Mouse (Mus musculus): ENCODE results near the gene Haus6. TPM values are rescaled to one million over a fixed set of nuclear protein-coding genes. Genes with fewer than 3 reads are reported as not detected.
A peak's percentile ranks its signal among the peaks of the same experiment; 100 is the strongest.

Haus6 gene
- polyA plus RNA-seq, 1 experiment from 2014 or later = 6.5 TPM

- Histone ChIP-seq H3K4me3 (no peak overlapping the region), H3K4me1 (replicated peaks) (no peaks in the 10 kb centered on the region), H3K36me3 (no peaks in the 10 kb centered on the region), H3K9me3 (no peaks in the 10 kb centered on the region), H3K27me3 (no peaks in the 10 kb centered on the region), H3K27ac (replicated peaks) (no peak overlapping the region), H3K9ac (no peak overlapping the region), H3K4me2 (no peak overlapping the region)
- WGBS = 98% methylated on average over 3 of the region's 3 CpGs
- ATAC-seq (ENCODE audit: low FRiP score, low read depth) = no peak
Measured at GRCm38 (mm10) chr4:86561061-86561460, 50.8 kb downstream of the Haus6 start.

- 80% methylated on average over 4 of the region's 4 CpGs for WGBS
- Histone ChIP-seq H3K4me3 (no peak overlapping the region), H3K4me2 (no peak overlapping the region), H3K27ac (replicated peaks) (no peak overlapping the region), H3K4me1 (replicated peaks) (no peaks in the 10 kb centered on the region), H3K27me3 (no peaks in the 10 kb centered on the region), H3K9me3 (no peaks in the 10 kb centered on the region), H3K36me3 (no peaks in the 10 kb centered on the region), H3K9ac (no peak overlapping the region)
- no peak for ATAC-seq (ENCODE audit: low FRiP score, low read depth)
Measured at GRCm38 (mm10) chr4:86559006-86559405, 52.8 kb downstream of the Haus6 start.

GRCm38 (mm10) chr4:86558228-86558627 lies 53.6 kb downstream of the Haus6 start, which contains the start of gene Saxo1:
Saxo1 (minus strand) TSS chr4:86558328.
- Histone ChIP-seq H3K27ac (replicated peaks) (no peak within 1 kb of the TSS), H3K36me3 (no peaks in the 10 kb centered on the region), H3K9me3 (no peaks in the 10 kb centered on the region), H3K27me3 (no peaks in the 10 kb centered on the region), H3K9ac (no peak within 1 kb of the TSS), H3K4me1 (replicated peaks) (no peaks in the 10 kb centered on the region), H3K4me3 (no peak within 1 kb of the TSS), H3K4me2 (no peak within 1 kb of the TSS)
- WGBS = 94% methylated on average over 7 of the region's 7 CpGs
- ATAC-seq (ENCODE audit: low FRiP score, low read depth) = no peak

GRCm38 (mm10) chr4:86557371-86557770 lies 54.5 kb downstream of the Haus6 start:
- Histone ChIP-seq H3K27ac (replicated peaks) (no peak overlapping the region), H3K4me1 (replicated peaks) (no peaks in the 10 kb centered on the region), H3K27me3 (no peaks in the 10 kb centered on the region), H3K4me3 (no peak overlapping the region), H3K36me3 (no peaks in the 10 kb centered on the region), H3K9me3 (no peaks in the 10 kb centered on the region), H3K9ac (no peak overlapping the region), H3K4me2 (no peak overlapping the region)
- ATAC-seq (ENCODE audit: low FRiP score, low read depth) = no peak
- WGBS = 73% methylated on average over 7 of the region's 7 CpGs

- Histone ChIP-seq H3K9ac (no peak overlapping the region), H3K4me2 (no peak overlapping the region), H3K4me3 (no peak overlapping the region), H3K27me3 (no peaks in the 10 kb centered on the region), H3K36me3 (no peaks in the 10 kb centered on the region), H3K4me1 (replicated peaks) (no peaks in the 10 kb centered on the region), H3K9me3 (no peaks in the 10 kb centered on the region), H3K27ac (replicated peaks) (no peak overlapping the region)
- 0 out of 2 replicates have a peak, but pooled peaks have one; percentile 54 for ATAC-seq (ENCODE audit: low FRiP score, low read depth)
- 27% methylated on average over 6 of the region's 6 CpGs for WGBS
Measured at GRCm38 (mm10) chr4:86555035-86555707, 56.7 kb downstream of the Haus6 start.

DNA sequence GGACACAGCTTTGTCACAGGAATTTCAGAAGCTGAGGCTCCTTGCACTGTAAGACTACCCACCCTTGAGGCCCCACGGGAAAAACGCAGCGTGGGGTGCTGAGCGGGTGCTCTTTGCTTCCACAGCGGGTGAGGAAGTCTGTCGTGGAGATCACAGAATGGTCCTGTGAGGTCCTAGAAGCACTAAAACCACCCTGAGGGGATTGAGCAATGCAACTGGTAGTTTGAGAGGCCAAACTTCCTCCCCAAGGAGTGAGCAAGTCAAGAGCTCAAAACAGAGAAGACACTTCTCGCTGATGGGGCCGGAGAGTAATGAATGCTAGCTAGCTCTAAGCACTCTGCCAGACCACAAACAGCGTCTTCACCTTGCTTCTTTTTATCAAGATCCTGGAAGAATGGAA lies 63.5 kb downstream of the Haus6 start:
- no peak overlapping the region for H3K27ac ChIP-seq (replicated peaks)
- H3K4me1 ChIP-seq (replicated peaks) = no peaks in the 10 kb centered on the region
- no peak for ATAC-seq (ENCODE audit: low FRiP score, low read depth)
- no peak overlapping the region for H3K4me2 ChIP-seq
- no peaks in the 10 kb centered on the region for H3K36me3 ChIP-seq
- no peak overlapping the region for H3K4me3 ChIP-seq
- no peaks in the 10 kb centered on the region for H3K27me3 ChIP-seq
- no peak overlapping the region for H3K9ac ChIP-seq
- H3K9me3 ChIP-seq = no peaks in the 10 kb centered on the region
- 93% methylated on average over 9 of the region's 9 CpGs for WGBS

GRCm38 (mm10) chr4:86545615-86546014 lies 66.2 kb downstream of the Haus6 start:
- Histone ChIP-seq H3K4me2 (no peak overlapping the region), H3K9me3 (no peaks in the 10 kb centered on the region), H3K27ac (replicated peaks) (no peak overlapping the region), H3K9ac (no peak overlapping the region), H3K36me3 (no peaks in the 10 kb centered on the region), H3K27me3 (no peaks in the 10 kb centered on the region), H3K4me3 (no peak overlapping the region), H3K4me1 (replicated peaks) (no peaks in the 10 kb centered on the region)
- no peak for ATAC-seq (ENCODE audit: low FRiP score, low read depth)
- 58% methylated on average over 5 of the region's 5 CpGs for WGBS

GRCm38 (mm10) chr4:86543999-86544398 lies 67.9 kb downstream of the Haus6 start:
- Histone ChIP-seq H3K4me1 (replicated peaks) (no peaks in the 10 kb centered on the region), H3K4me2 (no peak overlapping the region), H3K9me3 (no peaks in the 10 kb centered on the region), H3K4me3 (no peak overlapping the region), H3K27me3 (no peaks in the 10 kb centered on the region), H3K9ac (no peak overlapping the region), H3K27ac (replicated peaks) (no peak overlapping the region), H3K36me3 (no peaks in the 10 kb centered on the region)
- no peak for ATAC-seq (ENCODE audit: low FRiP score, low read depth)
- 47% methylated on average over 3 of the region's 3 CpGs for WGBS

DNA sequence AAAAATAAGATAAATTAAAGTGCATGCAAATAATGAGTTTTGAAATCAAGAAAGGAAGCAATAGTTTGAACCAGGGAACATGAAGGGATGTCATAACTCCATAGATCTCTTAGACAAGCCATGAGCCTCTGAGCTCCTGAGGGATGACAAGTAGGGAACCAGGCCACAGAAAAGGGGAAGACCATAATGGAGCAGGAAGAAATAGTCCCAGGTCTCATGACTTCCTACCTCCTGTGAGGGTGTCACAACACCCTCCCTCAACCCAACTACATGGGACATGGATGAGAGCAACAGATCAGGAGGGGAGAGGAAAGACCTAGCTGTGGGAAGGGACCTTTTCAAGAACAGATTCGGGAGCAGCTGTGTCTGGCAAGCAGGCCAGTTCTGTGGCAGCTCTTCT lies 70.3 kb downstream of the Haus6 start:
- WGBS = 64% methylated on average over 1 of the region's 1 CpGs
- no peaks in the 10 kb centered on the region for H3K4me1 ChIP-seq (replicated peaks)
- no peak for ATAC-seq (ENCODE audit: low FRiP score, low read depth)

DNA sequence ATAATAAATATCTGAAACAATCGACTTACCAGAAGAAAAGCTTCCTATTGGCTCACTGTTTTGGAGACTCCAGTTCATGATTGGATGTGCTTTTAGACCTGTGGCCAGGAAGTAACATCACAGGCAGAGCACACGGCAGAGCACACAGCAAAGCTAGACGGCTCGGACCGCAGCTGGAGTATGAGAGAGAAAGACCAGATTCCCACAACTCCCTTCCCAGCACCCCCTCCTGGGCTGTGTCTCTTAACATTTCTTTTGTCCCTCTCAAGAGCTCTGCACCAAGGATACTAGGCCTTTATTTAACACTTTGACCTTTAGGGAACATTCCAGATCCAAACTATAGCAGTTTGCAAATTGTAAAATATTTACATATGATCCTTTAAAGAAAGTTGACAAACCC lies 72.9 kb downstream of the Haus6 start:
- Histone ChIP-seq H3K4me3 (no peak overlapping the region), H3K27ac (replicated peaks) (no peak overlapping the region), H3K9ac (no peak overlapping the region), H3K27me3 (no peaks in the 10 kb centered on the region), H3K36me3 (no peaks in the 10 kb centered on the region), H3K4me1 (replicated peaks) (no peaks in the 10 kb centered on the region), H3K9me3 (no peaks in the 10 kb centered on the region), H3K4me2 (no peak overlapping the region)
- ATAC-seq (ENCODE audit: low FRiP score, low read depth) = no peak
- WGBS = 96% methylated on average over 5 of the region's 5 CpGs

More for the DNA sequence above, 70.3 kb downstream of the Haus6 start:
- Histone ChIP-seq H3K27ac (replicated peaks) (no peak overlapping the region), H3K9me3 (no peaks in the 10 kb centered on the region), H3K4me3 (no peak overlapping the region), H3K27me3 (no peaks in the 10 kb centered on the region), H3K9ac (no peak overlapping the region), H3K36me3 (no peaks in the 10 kb centered on the region), H3K4me2 (no peak overlapping the region)

- Histone ChIP-seq H3K4me3 (no peak overlapping the region), H3K27ac (replicated peaks) (no peak overlapping the region), H3K9me3 (no peaks in the 10 kb centered on the region), H3K4me1 (replicated peaks) (no peaks in the 10 kb centered on the region), H3K4me2 (no peak overlapping the region), H3K27me3 (no peaks in the 10 kb centered on the region), H3K9ac (no peak overlapping the region), H3K36me3 (no peaks in the 10 kb centered on the region)
- 45% methylated on average over 4 of the region's 4 CpGs for WGBS
- no peak for ATAC-seq (ENCODE audit: low FRiP score, low read depth)
Measured at GRCm38 (mm10) chr4:86537972-86538371, 73.9 kb downstream of the Haus6 start.

GRCm38 (mm10) chr4:86534091-86534481 lies 77.8 kb downstream of the Haus6 start:
- Histone ChIP-seq H3K9ac (no peak overlapping the region), H3K27ac (replicated peaks) (no peak overlapping the region), H3K4me1 (replicated peaks) (no peaks in the 10 kb centered on the region), H3K36me3 (no peaks in the 10 kb centered on the region), H3K4me3 (no peak overlapping the region), H3K4me2 (no peak overlapping the region), H3K9me3 (no peaks in the 10 kb centered on the region), H3K27me3 (no peaks in the 10 kb centered on the region)
- WGBS = 68% methylated on average over 5 of the region's 5 CpGs
- ATAC-seq (ENCODE audit: low FRiP score, low read depth) = no peak

All from hindbrain, embryonic 15.5 days (tissue).